Mouse (Mus musculus): Measurements from ENCODE around the gene Mrgprf.
A peak's percentile ranks its signal among the peaks of the same experiment; 100 is the strongest.

Mrgprf gene

DNA sequence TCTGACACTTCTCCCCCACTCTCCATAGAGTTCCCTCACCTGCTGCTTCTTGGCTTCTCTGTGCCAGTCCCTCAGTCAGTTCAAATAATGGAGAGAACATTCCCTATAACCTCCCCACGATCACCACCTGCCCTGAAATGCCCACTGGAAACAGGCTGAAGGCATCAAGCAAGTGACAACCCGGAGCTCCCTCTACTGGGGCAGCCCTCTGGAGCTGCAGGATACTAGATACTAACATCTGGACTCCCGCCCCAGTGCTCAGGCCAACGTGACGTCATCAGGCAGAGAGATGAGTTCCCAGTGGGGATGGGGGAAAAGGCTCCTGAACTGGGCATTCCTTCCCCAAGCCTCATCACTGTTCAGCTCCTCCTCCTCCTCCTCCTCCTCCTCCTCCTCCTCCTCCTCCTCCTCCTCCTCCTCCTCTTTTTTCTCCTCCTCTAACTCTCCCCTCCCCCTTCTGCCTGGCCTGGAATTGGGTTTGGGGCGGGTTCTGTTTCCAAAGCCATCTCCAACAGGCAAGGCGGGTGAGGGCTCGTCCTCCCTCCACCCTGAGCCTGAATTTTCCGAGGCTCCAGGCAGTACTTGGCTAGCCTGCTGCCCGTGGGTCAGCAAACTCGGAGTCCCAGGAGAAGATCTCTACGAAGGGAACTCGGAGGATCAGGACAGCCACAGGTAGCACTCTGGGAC is at the start of gene Mrgprf:
Gene Mrgprf, plus strand, starts transcription at position 508 of the 687 bp plus-strand sequence.
- peak; percentile 91 for DNase-seq

DNA sequence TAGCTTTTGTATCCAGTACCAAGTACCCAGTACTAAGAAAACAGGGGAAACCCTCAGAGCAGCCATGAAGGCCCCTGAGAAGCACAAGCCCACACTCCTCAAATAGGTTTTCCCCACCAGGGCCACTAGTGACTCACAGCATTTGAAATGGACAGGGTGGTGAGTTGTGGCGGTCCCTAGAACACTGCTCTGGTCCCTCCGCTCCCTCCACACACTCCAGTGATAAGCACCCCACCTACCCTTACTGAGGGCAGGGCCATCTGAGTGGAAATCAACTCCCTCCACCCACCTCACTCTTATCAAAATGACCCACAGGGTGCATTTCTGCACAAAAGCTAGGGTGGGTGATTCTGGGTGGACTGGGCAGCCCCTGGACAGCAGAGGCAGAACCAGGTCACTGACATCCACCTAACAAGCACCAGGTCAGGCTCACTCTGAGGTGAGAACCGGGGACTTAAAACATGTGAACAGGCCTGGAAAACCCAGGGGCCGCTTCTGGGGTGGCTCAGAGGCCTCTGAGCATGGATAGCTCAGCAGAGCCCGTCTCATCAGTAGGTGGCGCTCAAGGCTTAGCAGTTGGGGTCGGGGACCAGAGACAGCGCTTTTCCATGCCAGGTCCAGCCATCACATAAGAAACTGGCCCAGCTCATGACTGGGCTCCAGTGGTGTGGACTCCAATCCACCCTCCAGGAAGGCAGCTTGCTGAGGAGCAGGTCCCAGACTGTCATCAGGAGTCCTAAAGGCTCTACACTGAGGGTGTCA is 47.7 kb upstream of the Mrgprf start:
- DNase-seq, result peak; percentile 90

DNA sequence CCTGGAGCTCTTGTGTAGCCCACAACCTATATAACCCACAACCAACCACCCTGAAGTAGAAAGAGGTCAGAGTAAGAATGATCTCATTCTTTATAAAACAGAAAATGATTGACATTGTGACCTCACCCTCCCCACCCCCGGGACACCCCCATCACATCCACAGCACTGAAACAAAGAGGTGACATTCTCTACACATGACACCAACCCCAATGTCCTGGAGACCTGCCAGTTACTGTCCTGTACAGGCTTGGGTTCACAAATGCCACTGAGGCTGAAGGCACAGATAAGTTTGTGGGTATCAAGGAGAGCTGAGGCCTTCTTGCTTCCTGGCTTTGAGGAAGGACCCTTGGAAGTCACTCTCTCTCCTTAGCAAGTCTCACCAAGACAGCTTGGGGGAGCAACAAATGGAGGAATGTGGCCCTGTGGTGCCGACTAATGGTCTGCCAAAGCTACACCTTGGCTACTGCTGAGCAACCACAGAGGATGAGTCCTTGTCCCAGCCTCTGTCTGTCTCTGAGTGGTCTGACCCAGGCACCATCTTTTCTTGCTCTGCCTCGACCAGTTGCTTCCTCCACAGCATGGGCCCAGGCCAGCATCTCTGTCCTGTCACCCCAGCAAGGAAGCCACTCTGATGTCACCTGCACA is 46.5 kb upstream of the Mrgprf start:
- peak; percentile 54 for DNase-seq

DNA sequence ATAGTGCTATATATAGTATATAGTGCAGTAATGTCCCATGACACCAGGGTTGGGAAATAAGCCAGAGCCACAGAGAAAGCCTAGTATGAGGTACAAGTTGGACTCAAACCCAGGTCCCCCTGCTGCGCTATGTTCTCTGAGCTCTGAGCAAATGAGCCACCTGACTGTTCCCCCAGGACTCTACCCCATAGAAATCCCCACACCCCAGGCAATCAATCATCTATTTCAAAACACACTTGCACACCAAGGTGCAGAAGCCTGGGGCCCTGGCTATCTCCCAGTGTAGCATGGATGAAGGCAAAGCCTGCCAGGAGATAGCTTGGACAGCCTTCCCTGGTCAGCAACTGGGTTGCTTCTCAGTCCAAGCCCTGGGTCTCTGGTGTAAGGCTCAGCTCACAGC is 44.5 kb upstream of the Mrgprf start:
- DNase-seq, result peak; percentile 55

DNA sequence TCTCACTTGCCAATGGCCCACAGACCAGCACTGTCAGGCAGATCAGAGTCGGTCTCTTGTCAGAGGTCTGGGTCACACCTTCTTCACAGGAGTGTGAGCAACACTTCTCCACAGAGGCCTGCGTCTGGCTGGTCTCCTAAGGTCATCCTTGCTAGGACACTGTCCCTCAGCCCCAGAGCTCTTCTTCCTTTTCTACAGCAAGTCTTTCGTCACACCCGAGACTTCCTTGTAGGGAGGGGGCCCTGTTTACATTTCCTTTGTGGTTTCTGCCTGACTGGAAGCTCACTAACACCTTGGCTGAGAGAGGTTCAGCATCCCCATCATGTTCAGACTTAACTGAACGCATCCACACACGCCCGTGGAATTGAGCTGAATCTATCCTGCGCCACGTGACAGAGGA is 36.4 kb upstream of the Mrgprf start:
- no peak for DNase-seq

DNA sequence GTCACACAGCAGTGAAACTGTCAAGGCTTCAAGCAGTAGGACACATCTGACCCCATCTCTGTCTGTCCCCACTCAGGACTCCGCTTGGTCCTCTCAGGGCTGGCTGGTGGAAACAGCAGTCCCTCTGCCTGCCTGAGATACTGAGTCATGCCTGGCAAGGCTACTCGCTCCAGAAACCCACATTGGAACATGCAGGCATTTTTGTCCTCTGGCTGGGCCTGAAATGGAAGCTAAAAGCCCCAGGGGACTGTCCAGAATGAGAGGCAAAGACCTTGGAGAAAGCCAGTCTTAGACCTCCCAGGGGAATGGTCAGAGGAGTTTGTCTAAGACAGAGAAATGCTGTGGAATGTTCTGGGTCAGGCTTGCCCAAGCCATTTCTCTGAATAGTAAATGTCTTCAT is 34.6 kb upstream of the Mrgprf start:
- DNase-seq, result no peak

DNA sequence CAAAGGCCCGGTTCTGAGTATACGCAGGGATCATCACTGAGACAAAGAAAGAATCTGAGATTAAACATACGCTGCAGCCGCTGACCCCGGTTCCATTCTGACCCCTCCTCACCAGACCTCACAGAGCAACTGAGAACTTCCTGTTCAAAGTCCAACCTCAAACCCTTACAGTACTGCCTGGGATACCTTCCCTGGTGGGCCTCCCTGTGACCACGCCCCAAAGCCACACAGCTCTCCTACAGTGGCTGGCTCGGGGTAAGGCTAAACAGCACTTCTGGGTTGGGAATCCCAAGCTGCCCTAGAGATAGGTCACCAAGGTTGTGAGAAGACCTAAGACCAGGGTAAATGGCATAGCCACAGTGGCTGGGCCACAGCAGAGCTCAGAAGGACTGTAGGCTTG is 31.7 kb upstream of the Mrgprf start:
- DNase-seq, result no peak

DNA sequence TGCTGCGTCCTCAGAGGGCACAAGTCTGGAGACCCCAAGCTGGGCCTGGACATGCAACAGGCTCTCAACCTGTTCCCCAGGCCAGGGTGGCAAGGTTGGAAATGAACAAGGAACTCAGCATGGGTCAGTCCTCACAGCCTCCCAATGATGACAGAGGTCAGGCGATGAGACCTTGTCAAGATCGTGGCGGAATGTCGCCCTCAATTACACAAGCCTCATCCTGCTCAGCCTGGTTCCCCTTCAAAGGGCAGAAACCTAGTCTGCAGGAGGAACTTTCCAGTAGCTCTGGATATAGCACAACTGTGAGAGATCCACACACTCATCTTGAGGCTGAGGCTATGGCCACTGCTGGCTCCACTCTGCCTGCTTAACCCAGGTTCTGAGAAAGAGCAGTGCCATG is 29.7 kb upstream of the Mrgprf start:
- no peak for DNase-seq

DNA sequence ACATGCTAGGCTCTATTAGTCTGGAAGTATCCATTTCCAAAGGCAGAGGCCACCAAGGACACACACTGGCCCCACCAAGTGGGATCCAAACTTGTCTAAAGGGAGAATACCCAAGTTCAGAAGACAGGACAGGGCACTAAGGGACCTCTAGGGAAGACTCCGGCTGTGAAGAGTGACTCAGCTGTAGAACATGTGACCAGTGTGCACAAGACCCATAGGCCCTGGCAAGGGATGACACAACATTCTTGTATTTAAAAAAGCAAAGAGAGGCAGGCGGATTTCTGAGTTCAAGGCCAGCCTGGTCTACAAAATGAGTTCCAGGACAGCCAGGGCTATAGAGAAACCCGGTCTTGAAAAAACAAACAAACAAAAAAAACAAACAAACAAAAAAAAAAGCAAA is 25.1 kb upstream of the Mrgprf start:
- DNase-seq, result no peak

DNA sequence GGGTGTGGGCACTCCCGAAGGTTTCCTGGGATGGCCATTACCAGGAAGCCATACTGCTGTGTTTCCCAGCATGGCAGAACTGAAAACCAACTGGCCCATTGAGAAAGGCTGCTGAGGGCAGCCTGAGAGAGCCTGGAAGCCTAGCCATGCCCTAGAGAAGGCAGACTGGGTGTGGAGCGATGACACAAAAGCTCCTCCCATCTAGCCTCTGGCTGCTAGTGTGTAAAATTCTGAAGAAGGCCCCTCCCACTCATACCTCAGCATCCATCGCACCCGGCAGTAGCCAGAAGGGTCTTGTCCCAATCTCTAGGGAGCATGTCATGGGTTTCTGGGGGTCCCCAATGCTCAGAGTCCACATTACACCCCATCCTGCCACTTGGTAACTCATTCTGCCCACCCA is 19.2 kb upstream of the Mrgprf start:
- no peak for DNase-seq

DNA sequence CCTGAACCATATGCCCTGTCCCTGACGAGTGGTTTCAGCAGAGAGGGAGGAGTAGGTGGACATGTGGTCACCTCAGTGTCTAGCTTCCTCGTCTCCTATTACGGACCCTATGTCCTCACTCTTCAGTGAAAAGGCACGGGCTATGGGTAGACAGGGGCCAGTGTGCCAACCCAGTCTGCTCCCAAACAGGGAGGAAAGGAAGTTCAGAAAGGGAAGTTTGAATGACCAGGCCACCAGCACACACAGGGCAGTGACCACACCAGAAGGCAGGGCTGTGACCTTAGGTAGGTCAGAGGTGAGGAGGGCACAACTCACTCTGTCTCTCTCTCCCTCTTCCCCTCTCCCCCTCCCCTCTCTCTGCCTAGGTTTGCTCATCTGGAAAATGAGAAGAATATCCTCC is 17.6 kb upstream of the Mrgprf start:
- DNase-seq, result peak; percentile 58

DNA sequence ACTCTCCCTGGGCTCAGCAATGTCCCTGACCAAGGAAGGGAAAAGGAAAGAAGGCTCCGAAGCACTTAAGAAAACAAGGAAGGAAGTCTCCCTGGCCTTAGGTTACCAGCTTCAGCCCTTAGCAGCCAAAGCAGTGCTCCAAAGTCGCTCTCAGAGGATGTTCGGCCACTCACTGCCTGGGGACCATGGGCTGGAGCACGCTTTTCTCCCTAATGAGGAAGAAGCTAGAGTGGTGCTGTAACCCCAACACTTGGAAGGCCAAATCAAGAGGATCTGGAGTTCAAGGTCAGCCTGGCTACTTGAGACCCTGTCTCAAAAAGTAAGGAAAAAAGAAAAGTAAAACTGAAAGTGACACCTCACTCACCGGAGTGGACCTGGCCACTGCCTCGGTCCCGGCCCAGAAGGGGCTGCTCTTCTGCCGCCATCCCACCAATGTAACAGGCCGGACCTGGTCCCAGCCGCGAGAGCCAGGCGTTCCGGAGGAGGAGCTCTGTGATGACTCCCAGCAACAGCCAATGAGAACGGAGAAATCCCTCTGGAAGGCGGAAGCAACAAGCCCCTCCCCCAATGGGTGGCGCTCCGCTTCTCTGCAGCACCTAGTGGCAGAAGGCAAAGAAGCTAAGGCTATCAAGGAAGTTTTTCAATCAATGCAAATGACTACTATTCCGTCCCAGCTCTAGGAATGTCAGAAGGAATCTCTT is 17.0 kb upstream of the Mrgprf start, which contains the start of gene Tpcn2:
Gene Tpcn2, minus strand, starts transcription at position 525 of the 701 bp plus-strand sequence.
- peak; percentile 95 for DNase-seq

DNA sequence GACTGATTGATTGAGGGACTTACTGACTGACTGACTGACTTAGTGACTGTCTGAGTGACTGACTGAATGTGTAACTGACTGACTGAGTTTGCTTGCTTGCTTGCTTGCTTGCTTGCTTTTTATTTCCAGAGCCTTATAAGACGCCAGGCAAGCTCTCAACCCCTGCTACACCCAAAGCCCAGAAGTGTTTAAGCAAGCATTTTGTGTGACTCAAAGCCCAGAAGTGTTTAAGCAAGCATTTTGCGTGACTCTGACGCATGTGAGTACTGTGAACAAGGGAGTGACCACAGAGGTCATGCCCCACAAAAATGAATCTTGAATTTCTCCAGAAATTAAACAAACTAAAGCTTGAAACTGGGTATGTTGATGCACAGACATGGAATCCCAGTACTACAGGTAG is 16.3 kb upstream of the Mrgprf start:
- no peak for DNase-seq

DNA sequence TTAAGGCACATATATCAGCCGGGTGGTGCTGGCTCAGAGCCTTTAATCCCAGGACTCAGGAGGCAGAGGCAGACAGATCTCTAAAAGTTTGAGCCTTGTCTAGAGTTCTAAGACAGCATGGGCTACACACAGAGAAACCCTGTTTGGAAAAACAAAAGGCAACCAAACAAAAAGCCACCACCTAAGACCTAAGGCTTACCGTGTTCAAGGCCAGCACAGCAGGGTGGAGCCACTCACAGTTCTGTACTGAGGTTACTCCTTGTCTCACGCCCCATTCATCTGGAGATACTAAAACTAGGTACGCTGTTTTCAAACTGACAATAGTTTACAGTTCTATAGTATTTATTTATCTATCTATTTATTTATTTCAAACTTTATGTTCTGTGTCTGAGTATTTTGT is 15.2 kb upstream of the Mrgprf start:
- no peak for DNase-seq

DNA sequence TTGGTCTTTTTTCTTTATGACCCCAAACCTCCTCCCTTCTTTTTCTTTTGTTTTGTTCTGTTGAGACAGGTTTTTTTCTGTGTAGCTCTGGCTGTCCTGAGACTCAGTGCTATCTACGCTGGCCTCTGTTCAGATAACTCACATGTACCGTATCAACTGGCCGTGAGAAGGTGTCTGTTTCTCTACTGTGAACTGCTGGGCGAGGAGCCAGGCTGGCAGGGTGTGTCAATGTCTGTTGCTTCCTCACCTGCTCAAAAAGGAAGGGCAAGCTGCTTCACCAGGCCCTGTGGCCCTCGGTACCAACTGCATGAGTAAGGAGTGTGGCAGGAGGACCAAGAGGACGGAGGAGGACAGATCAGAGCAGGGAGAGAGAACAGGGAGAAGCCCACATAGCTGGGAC is 13.2 kb upstream of the Mrgprf start:
- peak; percentile 89 for DNase-seq

DNA sequence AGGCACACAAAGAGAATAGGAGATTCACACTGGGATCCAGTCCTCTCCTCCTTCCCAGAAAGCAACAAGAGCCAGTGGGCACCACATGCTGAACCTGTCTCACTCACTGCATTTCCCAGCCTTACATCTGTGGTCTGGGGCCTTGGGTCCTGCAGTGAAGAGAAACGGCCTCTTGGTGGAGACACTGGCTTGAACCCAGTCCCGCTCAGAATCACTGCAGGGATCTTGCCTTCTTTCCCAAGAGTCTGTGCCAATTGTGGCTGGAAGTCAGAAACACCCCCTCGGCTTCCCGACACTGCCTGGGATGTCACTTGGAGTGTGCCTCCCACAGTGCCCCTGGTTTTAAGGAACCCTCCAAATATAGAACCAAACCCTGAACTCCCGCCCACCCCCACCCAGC is 11.3 kb upstream of the Mrgprf start:
- peak; percentile 83 for DNase-seq

DNA sequence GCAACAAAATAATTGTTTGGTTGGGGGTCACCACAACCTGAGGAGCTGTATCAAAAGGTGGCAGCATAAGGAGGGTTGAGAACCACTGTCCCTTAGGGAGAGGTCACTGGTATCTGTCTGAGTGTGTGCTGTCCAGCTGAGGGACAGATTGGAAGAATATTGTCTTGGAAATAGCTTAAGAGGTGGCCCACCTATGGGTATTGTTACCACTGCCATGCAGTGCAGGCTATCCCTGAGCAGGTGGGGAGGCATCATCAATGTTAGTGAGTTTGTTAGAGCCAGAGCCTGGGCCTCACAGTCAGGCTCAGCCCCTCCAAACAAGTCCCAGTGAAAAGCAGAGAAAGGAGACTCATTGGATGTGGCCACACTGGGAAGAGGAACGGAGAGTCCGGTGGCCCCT is 8.8 kb upstream of the Mrgprf start:
- no peak for DNase-seq

DNA sequence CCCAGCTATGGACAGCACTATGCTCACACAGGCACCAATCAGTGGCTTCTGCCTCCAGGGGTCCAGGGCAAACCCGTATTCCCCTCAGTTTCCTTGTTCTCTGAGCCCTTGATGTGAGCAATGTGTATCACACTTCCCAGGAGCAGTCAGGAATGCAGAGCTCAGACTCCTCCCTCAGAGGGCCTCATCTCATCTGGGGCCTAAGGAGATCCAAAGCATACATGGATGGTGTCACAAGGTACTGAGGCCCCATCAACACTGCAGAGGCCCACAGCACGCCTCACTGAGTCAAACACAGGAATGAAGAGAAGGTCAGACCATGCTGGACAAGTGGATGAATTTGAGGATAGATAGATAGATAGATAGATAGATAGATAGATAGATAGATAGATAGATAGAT is 7.9 kb upstream of the Mrgprf start:
- DNase-seq, result peak; percentile 26

DNA sequence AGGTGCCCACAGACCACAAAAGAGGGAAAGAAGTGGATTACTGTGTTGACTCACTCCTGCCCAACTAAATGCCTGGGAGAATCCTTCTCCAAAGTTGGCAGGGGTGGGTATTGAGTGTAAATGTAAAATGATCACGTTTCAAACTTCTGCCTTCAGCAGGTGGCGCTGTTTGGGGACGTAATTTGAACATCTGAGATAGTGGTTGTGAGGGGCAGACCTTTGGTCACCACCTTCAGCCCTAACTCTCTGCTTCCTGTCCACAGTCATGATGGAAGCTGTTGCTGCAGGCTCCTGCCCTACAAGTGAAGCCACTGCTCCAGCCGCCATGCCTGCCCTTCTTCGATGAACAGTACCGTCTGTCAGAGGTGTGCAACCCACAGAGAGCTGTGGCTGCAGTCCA is 6.8 kb upstream of the Mrgprf start:
- DNase-seq, result peak; percentile 64

DNA sequence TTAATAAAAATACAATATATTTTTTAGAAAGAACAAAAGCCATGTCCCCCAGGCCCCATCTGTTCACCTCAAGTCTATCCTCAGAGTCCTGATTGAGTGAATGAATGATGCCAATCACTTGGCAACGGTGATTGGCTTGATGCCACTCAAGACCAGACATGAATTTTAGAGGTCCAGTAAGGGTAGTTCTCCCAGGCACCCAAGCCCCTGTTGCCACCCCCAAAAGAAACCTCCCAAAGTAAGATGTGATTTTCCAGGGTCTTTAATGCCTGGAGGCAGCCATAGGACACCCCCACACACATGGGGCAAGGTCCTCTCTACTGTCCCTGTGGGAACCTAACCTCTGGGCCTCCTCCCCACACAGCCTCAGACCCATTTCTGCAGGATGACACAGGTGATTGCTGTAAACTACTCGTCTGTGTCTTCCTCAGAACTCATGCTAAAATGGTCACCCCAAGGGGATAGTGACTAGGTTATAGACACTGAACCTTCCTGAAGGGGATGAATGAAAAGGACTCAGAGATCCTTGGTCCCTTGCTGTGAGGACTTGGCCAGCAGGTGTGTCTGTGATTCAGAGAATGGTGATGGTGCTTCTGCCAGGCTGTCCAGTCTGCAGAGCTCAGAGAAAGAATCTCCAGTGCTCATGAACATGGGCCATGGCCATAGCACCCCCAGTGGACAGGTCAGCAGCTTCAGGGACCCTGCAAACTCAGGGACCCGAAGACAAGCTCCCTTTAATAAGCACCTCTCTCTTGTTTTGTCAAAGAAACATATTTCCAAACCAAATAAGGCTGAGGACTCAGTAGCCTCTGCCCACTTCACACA is 1.8 kb upstream of the Mrgprf start:
- DNase-seq, result peak; percentile 81

DNA sequence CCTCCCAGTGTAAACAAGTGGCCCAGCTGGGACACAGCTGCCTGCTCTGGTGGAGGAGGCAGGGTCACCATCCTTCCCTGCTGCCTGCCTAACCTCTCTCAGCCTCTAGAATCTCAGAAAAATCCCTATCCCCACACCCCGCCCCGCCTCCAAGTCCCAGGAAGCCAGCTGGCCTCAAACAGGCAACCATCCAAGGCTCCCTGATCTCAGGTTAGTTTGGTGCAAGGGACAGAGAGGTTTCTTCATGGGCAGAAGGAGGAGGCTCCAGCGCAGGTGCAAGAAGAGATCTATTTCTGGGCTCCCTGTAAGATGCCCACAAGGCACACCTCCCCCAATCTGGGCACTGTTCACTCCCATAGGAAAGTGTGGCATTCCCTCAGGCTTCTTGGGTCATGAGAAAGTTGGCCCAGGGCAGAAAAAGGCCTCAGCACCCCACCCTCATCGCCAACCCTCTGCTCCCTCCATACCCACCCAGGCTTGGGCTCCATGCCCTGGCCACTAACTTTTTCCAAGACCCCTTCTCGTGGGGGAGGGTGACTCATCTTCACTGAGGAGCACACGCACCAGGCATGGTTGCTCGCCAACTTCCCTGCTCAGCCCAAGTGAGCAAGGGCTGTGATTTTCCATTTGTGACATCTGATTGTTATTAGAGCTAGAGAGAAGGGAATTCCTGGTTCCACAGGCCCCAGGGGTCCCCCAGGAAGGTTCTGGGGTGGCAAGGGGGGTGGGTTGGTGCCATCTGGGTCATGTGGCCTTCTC is 887 bp upstream of the Mrgprf start:
- DNase-seq, result peak; percentile 94

DNA sequence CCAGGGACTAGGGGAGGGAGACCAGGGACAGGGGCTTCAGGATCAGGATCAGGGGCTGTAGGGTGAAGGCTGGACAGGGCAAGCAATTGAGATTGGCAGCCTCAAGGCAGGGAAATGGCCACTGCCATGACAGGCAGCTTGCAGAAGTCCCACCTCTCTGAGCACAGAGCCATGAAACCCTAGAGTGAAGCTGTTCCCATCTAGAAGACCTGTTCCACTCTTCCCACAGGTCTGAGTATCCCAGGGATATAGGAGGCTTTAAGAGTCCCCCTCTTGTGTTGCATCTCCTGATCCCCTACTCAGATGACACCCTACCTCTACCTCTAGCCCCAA is 346 bp downstream of the Mrgprf start:
- no peak for DNase-seq

Data from cerebellum, adult 9-11 months (tissue).